Mouse (Mus musculus) ES-E14 (cell line): ENCODE measurements at regions not wholly inside any gene's neighbourhood (a gene's known extent, or its start where the extent isn't known, plus 50 kb on each side); places are given as distances from the start of the nearest gene placed in this dataset.

Experiments used
- DNase-seq: peaks from one replicate; pipeline ENCODE4 v3.0.0-alpha.2; 2013; ENCODE audit warnings: low read depth, low spot score
- H3K27ac ChIP-seq: 2 replicates; pipeline ENCODE4 v1.5.1; 2012; ENCODE audit warnings: low read depth, mild to moderate bottlenecking, low read length, moderate library complexity, mixed read lengths; ENCODE audit not compliant: poor library complexity, insufficient read depth, severe bottlenecking
- H3K36me3 ChIP-seq: 2 replicates; pipeline ENCODE4 v1.6.1; 2012; ENCODE audit warnings: mild to moderate bottlenecking, low read length, moderate library complexity, mixed read lengths; ENCODE audit not compliant: control insufficient read depth, poor library complexity, insufficient read depth, severe bottlenecking
- H3K4me1 ChIP-seq, 2 experiments: fragments of 150-350 bp in 1 of 2; sonication (generic) in 1 of 2; 2 replicates each; pipeline ENCODE4 v1.6.1; 2012; ENCODE audit warnings: low read length in 2 of 2, mild to moderate bottlenecking in 1 of 2, mixed read lengths in 1 of 2; ENCODE audit not compliant: control insufficient read depth in 2 of 2, insufficient read depth in 2 of 2, poor library complexity in 1 of 2
- H3K4me3 ChIP-seq, 2 experiments: fragments of 150-350 bp in 1 of 2; sonication (generic) in 1 of 2; 2 replicates each; pipeline ENCODE4 v1.5.1; 2012; ENCODE audit warnings: low read length in 2 of 2, low read depth in 1 of 2, mild to moderate bottlenecking in 1 of 2, mixed read lengths in 1 of 2; ENCODE audit not compliant: insufficient read depth in 1 of 2, poor library complexity in 1 of 2, severe bottlenecking in 1 of 2
- H3K9ac ChIP-seq: 2 replicates; pipeline ENCODE4 v1.6.1; 2012; ENCODE audit warnings: low read depth, mild to moderate bottlenecking, low read length, mixed read lengths; ENCODE audit not compliant: poor library complexity, insufficient read depth, severe bottlenecking
- H3K9me3 ChIP-seq: fragments of 150-350 bp; sonication (generic); 2 replicates; pipeline ENCODE4 v1.6.1; 2012; ENCODE audit warnings: low read depth, mild to moderate bottlenecking, low read length; ENCODE audit not compliant: control insufficient read depth, insufficient read depth
- CHD2 ChIP-seq: IDR thresholded peaks from 2 replicates; pipeline ENCODE4 v1.6.1; 2014; ENCODE audit warnings: mild to moderate bottlenecking, low read depth, low read length, inconsistent platforms
- HCFC1 ChIP-seq: IDR thresholded peaks from 2 replicates; pipeline ENCODE4 v1.6.1; 2012; ENCODE audit warnings: low read length, inconsistent platforms, borderline replicate concordance; ENCODE audit not compliant: insufficient read depth
- MAFK ChIP-seq: IDR thresholded peaks from 2 replicates; pipeline ENCODE4 v1.6.1; 2014; ENCODE audit warnings: mild to moderate bottlenecking, low read depth, low read length, inconsistent platforms; ENCODE audit not compliant: insufficient read depth
- ZC3H11A ChIP-seq: IDR thresholded peaks from 2 replicates; pipeline ENCODE4 v1.6.1; 2012; ENCODE audit warnings: low read depth, mild to moderate bottlenecking, inconsistent platforms, low read length, borderline replicate concordance
- ZNF384 ChIP-seq: IDR thresholded peaks from 2 replicates; pipeline ENCODE4 v1.6.1; 2012; ENCODE audit warnings: low read depth, low read length, inconsistent platforms
- in situ Hi-C, 2 experiments: fragments of 600-800 bp; cut with MboI; formaldehyde crosslinking; loops; one replicate each; pipeline ENCODE4 v1.15.1; 2025; ENCODE audit warnings: low sequenced_read_pairs in 2 of 2, inconsistent platforms in 1 of 2; ENCODE audit not compliant: unreplicated experiment in 2 of 2

- Histone ChIP-seq H3K9ac (no peak overlapping the region), H3K27ac (no peak overlapping the region), H3K36me3 (no peaks in the 10 kb centered on the region), H3K4me3 (no peak overlapping the region), H3K4me1 (peaks cover 0 to 5% of the 10 kb centered on the region in 2 experiments; a peak in 2 of 4 replicates), H3K9me3 (no peaks in the 10 kb centered on the region)
- no peak for DNase-seq
- TF ChIP-seq CHD2 (no peak), MAFK (no peak)
- in situ Hi-C loops: no loop called here
These were observed 705.4 kb downstream of the Inhba start for GRCm38 (mm10) chr13:16716796-16717749.

DNA sequence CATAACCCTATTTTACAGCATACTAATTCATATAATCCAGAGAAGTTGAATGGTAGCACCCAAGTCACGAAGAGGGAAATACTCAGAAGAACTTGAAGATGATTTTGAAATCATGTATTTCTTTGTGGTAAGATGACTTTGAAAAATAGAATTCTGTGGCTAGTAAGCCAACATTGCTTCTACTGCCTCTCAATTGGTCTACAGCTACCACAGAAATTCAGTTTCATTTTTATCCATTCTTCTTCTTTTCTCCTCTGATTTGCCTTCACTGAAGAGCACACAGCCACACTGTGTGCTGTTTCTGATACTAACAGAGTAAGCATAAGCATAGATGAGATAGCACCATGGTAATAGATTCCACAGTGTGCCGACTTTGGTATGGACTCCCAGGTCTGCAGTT is 708.4 kb downstream of the Inhba start:
- DNase-seq: no peak
- no peak overlapping the region for H3K9ac ChIP-seq
- H3K9me3 ChIP-seq: no peaks in the 10 kb centered on the region
- no peak overlapping the region for H3K27ac ChIP-seq
- TF ChIP-seq ZC3H11A: no peak
- no peak for TF ChIP-seq ZNF384
- TF ChIP-seq CHD2: no peak
- TF ChIP-seq HCFC1: no peak
- TF ChIP-seq MAFK: no peak
- no peak overlapping the region for H3K4me3 ChIP-seq
- H3K4me1 ChIP-seq: peaks cover 0 to 5% of the 10 kb centered on the region in 2 experiments; a peak in 2 of 4 replicates
- H3K36me3 ChIP-seq: no peaks in the 10 kb centered on the region
- in situ Hi-C loops: no loop called here

GRCm38 (mm10) chr13:16725350-16725749 is 713.7 kb downstream of the Inhba start:
- H3K9ac ChIP-seq: no peak overlapping the region
- H3K9me3 ChIP-seq: no peaks in the 10 kb centered on the region
- H3K27ac ChIP-seq: no peak overlapping the region
- no peak for DNase-seq
- H3K36me3 ChIP-seq: no peaks in the 10 kb centered on the region
- no peak overlapping the region for H3K4me3 ChIP-seq
- no peaks in the 10 kb centered on the region for H3K4me1 ChIP-seq
- no peak for TF ChIP-seq MAFK
- TF ChIP-seq HCFC1: no peak
- TF ChIP-seq ZC3H11A: no peak
- TF ChIP-seq CHD2: no peak
- no peak for TF ChIP-seq ZNF384
- in situ Hi-C loops: no loop called here

- no peak overlapping the region for H3K27ac ChIP-seq
- no peaks in the 10 kb centered on the region for H3K36me3 ChIP-seq
- no peaks in the 10 kb centered on the region for H3K9me3 ChIP-seq
- in situ Hi-C loops: no loop called here
- no peak overlapping the region for H3K9ac ChIP-seq
- H3K4me1 ChIP-seq: no peaks in the 10 kb centered on the region
- DNase-seq: no peak
- TF ChIP-seq MAFK (no peak), ZNF384 (no peak), ZC3H11A (no peak), CHD2 (no peak), HCFC1 (no peak)
- H3K4me3 ChIP-seq: no peak overlapping the region
These were observed 726.7 kb downstream of the Inhba start for GRCm38 (mm10) chr13:16738313-16738712.
